Mouse (Mus musculus) stomach, postnatal 0 days (tissue): ENCODE measurements at regions not wholly inside any gene's neighbourhood (a gene's known extent, or its start where the extent isn't known, plus 50 kb on each side); places are given as distances from the start of the nearest gene placed in this dataset.
"Not testable (repeated sequence)": the region's sequence is repeated elsewhere in the genome, so short reads cannot be mapped to it uniquely, and the experiment has no call there.

Experiments
- ATAC-seq: fragments of 200-750 bp; cut with Nextera tagmentation; 2 replicates; pipeline ENCODE4 v1.8.0; 2017; ENCODE audit not compliant: low FRiP score, low TSS enrichment
- DNase-seq: peaks from one replicate; pipeline ENCODE4 v3.0.0-alpha.2; 2016; ENCODE audit warnings: low spot score
- H3K27ac ChIP-seq: fragments of 300-500 bp; sonication (generic); replicated peaks from 2 replicates; pipeline ENCODE4 v1.5.1; 2014; ENCODE audit warnings: mild to moderate bottlenecking, control low read depth
- H3K27me3 ChIP-seq: fragments of 300-500 bp; sonication (generic); 2 replicates; pipeline ENCODE4 v1.6.1; 2014; ENCODE audit warnings: low read length; ENCODE audit not compliant: control insufficient read depth, insufficient read depth
- H3K36me3 ChIP-seq: fragments of 300-500 bp; sonication (generic); 2 replicates; pipeline ENCODE4 v1.6.1; 2014; ENCODE audit warnings: low read length, mixed read lengths; ENCODE audit not compliant: control insufficient read depth, insufficient read depth
- H3K4me1 ChIP-seq: fragments of 300-500 bp; sonication (generic); replicated peaks from 2 replicates; pipeline ENCODE4 v1.6.1; 2014; ENCODE audit warnings: antibody characterized with exemption; ENCODE audit not compliant: control insufficient read depth, insufficient read depth
- H3K4me2 ChIP-seq: fragments of 300-500 bp; sonication (generic); replicated peaks from 2 replicates; pipeline ENCODE4 v1.6.1; 2014; ENCODE audit warnings: low read depth, mild to moderate bottlenecking, control low read depth, moderate library complexity
- H3K4me3 ChIP-seq: fragments of 300-500 bp; sonication (generic); 2 replicates; pipeline ENCODE4 v1.5.1; 2014; ENCODE audit warnings: low read depth, low read length, control low read depth
- H3K9ac ChIP-seq: fragments of 300-500 bp; sonication (generic); 2 replicates; pipeline ENCODE4 v1.6.1; 2014; ENCODE audit warnings: mild to moderate bottlenecking, low read length, control low read depth, mixed read lengths
- H3K9me3 ChIP-seq: fragments of 300-500 bp; sonication (generic); 2 replicates; pipeline ENCODE4 v1.6.1; 2016; ENCODE audit warnings: low read length; ENCODE audit not compliant: control insufficient read depth
- CTCF ChIP-seq: IDR thresholded peaks from 2 replicates; pipeline ENCODE4 v1.5.1; 2016; ENCODE audit warnings: antibody characterized with exemption, low read depth, mild to moderate bottlenecking, moderate library complexity
- EP300 ChIP-seq: optimal IDR thresholded peaks from 2 replicates; pipeline ENCODE3; 2016; ENCODE audit warnings: antibody characterized with exemption
- WGBS: fragments of 180-500 bp; shearing (Covaris S2); extraction: QIAGEN DNeasy Blood & Tissue Kit; methylation state at CpG from one replicate; pipeline ENCODE4 v1.1.7; 2014; 5-methylcytosine and 5-hydroxymethylcytosine counted together

DNA sequence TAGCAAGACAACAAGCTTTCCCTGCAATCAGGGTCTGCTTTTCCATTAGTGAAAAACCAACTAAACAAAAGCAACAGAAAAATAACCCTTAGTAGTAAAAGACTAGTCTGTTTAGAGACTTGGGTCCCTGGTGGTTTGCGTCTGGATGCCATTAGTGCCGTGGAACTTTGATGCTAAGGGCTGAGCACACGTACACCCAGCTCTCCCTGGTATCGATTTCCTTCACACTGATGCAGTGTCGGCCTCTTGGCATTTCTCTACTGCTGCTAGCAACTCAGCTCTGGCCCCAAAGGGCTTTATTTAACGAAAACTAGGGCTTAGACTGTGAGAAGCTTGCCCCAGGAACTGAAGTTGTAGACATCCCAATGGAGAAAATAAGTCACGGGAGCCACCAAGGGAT is 192.6 kb downstream of the Mterf1b start:
- not testable (repeated sequence) for H3K4me2 ChIP-seq, H3K27ac ChIP-seq, H3K27me3 ChIP-seq, H3K9me3 ChIP-seq, DNase-seq, H3K4me1 ChIP-seq, H3K4me3 ChIP-seq, ATAC-seq, H3K9ac ChIP-seq, H3K36me3 ChIP-seq
- WGBS, result 56% methylated on average over 7 of the region's 7 CpGs

- TF ChIP-seq EP300 (no peak), CTCF (no peak)
- H3K36me3 ChIP-seq, result no peaks in the 10 kb centered on the region
- H3K27me3 ChIP-seq, result no peaks in the 10 kb centered on the region
- H3K4me1 ChIP-seq, result no peaks in the 10 kb centered on the region
- H3K4me3 ChIP-seq, result no peak overlapping the region
- no peak for ATAC-seq
- no peaks in the 10 kb centered on the region for H3K9me3 ChIP-seq
- WGBS, result 59% methylated on average over 2 of the region's 2 CpGs
- H3K4me2 ChIP-seq, result no peak overlapping the region
- H3K27ac ChIP-seq, result no peak overlapping the region
- no peak overlapping the region for H3K9ac ChIP-seq
- DNase-seq, result no peak
Observed at GRCm38 (mm10) chr5:4391083-4391482, 198.9 kb downstream of the Mterf1b start.

GRCm38 (mm10) chr5:4394353-4395052 is 202.3 kb downstream of the Mterf1b start:
- H3K4me1 ChIP-seq, H3K9me3 ChIP-seq, H3K27ac ChIP-seq, H3K9ac ChIP-seq, H3K4me2 ChIP-seq, H3K27me3 ChIP-seq, DNase-seq, H3K4me3 ChIP-seq, H3K36me3 ChIP-seq, ATAC-seq: not testable (repeated sequence)
- 68% methylated on average over 5 of the region's 7 CpGs for WGBS

- Histone ChIP-seq H3K36me3 (no peaks in the 10 kb centered on the region), H3K4me2 (no peak overlapping the region), H3K9me3 (no peaks in the 10 kb centered on the region), H3K4me1 (no peaks in the 10 kb centered on the region), H3K4me3 (no peak overlapping the region), H3K27me3 (no peaks in the 10 kb centered on the region), H3K27ac (no peak overlapping the region), H3K9ac (no peak overlapping the region)
- no peak for ATAC-seq
- no peak for DNase-seq
- TF ChIP-seq CTCF (no peak), EP300 (no peak)
Observed at GRCm38 (mm10) chr5:4398087-4398486, 205.9 kb downstream of the Mterf1b start.

GRCm38 (mm10) chr5:4417761-4418160 is 225.6 kb downstream of the Mterf1b start:
- no peak for DNase-seq
- H3K27me3 ChIP-seq, result no peaks in the 10 kb centered on the region
- no peak overlapping the region for H3K9ac ChIP-seq
- no peaks in the 10 kb centered on the region for H3K36me3 ChIP-seq
- H3K4me1 ChIP-seq, result no peaks in the 10 kb centered on the region
- no peak for TF ChIP-seq EP300
- TF ChIP-seq CTCF, result no peak
- 67% methylated on average over 1 of the region's 1 CpGs for WGBS
- H3K9me3 ChIP-seq, result no peaks in the 10 kb centered on the region
- no peak overlapping the region for H3K4me3 ChIP-seq
- no peak for ATAC-seq
- no peak overlapping the region for H3K27ac ChIP-seq
- no peak overlapping the region for H3K4me2 ChIP-seq
